Mouse (Mus musculus): ENCODE measurements around the gene Entpd6.

- TF ChIP-seq CTCF (IDR thresholded peaks at IDR 0.05; ENCODE audit: control insufficient read depth, insufficient read depth, insufficient replicate concordance, low read depth, low read length) (no peak), POLR2A (IDR thresholded peaks at IDR 0.05; ENCODE audit: control insufficient read depth, low read depth, low read length) (no peak)
These were observed 6.2 kb downstream of the Entpd6 start for GRCm38 (mm10) chr2:150755016-150755415.

Measured in testis, adult 2 months (tissue).